Comparison of ENCODE assay signal across 10 mouse cellular contexts in genomic region chr3:45382032-45382755, GRCm38 (mm10). TPM values are rescaled to one million over a fixed set of nuclear protein-coding genes. Genes with fewer than 3 reads are reported as not detected.
DNase-seq lines count a peak whose midpoint lies in the region; ATAC-seq and TF ChIP-seq lines count a peak whose summit lies in the region.
"Had no signal": no experiment of that assay in that cellular context is flagged by ENCODE, and none has a peak within 500 bp of the region (broad histone marks: within the 10 kb centered on the region; RNA-seq: fewer than 3 reads in every experiment).

No protein-coding gene starts in this region.

- H3K9ac ChIP-seq in hindbrain, postnatal 0 days (replicated peaks; ENCODE audit: low read length) = peak overlapping the region; percentile 69
- peak overlapping the region; percentile 83 for H3K9ac ChIP-seq in neural tube, embryonic 13.5 days

- peak overlapping the region; percentile 74 for H3K4me2 ChIP-seq in hindbrain, postnatal 0 days (ENCODE audit: low read depth, low read length)
- H3K4me2 ChIP-seq in neural tube, embryonic 13.5 days = peak overlapping the region; percentile 94

- H3K27me3 ChIP-seq in forebrain, embryonic 10.5 days (ENCODE audit: poor library complexity, severe bottlenecking) = peaks cover 56% of the 10 kb centered on the region
- no peaks in the 10 kb centered on the region for H3K27me3 ChIP-seq in hindbrain, postnatal 0 days (ENCODE audit: insufficient read depth, low read length)
- no peaks in the 10 kb centered on the region for H3K27me3 ChIP-seq in neural tube, embryonic 13.5 days

- peaks cover 63% of the 10 kb centered on the region for H3K4me1 ChIP-seq in forebrain, embryonic 10.5 days
- H3K4me1 ChIP-seq in hindbrain, postnatal 0 days (ENCODE audit: insufficient read depth, low read length) = no peaks in the 10 kb centered on the region
- H3K4me1 ChIP-seq in neural tube, embryonic 13.5 days (replicated peaks) = peaks cover 27% of the 10 kb centered on the region

- DNase-seq in left cerebral cortex, postnatal 4 days = peak; percentile 5
- DNase-seq in left cerebral cortex, postnatal 36 days (ENCODE audit: low spot score in 2 of 2) = no peak
- DNase-seq in forebrain, embryonic 10.5 days (ENCODE audit: extremely low spot score, low spot score) = no peak
- peak; percentile 52 for DNase-seq in hindbrain, postnatal 0 days (ENCODE audit: low spot score)
- no peak for DNase-seq in B cell, adult 2 months
- DNase-seq in gastrocnemius, postnatal 14 days = no peak
- no peak for DNase-seq in T-cell, adult 2 months (ENCODE audit: low spot score)

- no peaks in the 10 kb centered on the region for H3K9me3 ChIP-seq in forebrain, embryonic 10.5 days
- no peaks in the 10 kb centered on the region for H3K9me3 ChIP-seq in hindbrain, postnatal 0 days (ENCODE audit: low read length)
- H3K9me3 ChIP-seq in neural tube, embryonic 13.5 days = no peaks in the 10 kb centered on the region

- H3K4me3 ChIP-seq in forebrain, embryonic 10.5 days = peak overlapping the region; percentile 68
- H3K4me3 ChIP-seq in hindbrain, postnatal 0 days (ENCODE audit: low read length) = peak overlapping the region; percentile 71
- peak overlapping the region; percentile 72 for H3K4me3 ChIP-seq in neural tube, embryonic 13.5 days

- ATAC-seq in hindbrain, postnatal 0 days = no peak
- no peak for ATAC-seq in neural tube, embryonic 13.5 days (ENCODE audit: low read depth)

- H3K36me3 ChIP-seq in forebrain, embryonic 10.5 days (replicated peaks) = no peaks in the 10 kb centered on the region
- H3K36me3 ChIP-seq in hindbrain, postnatal 0 days (ENCODE audit: insufficient read depth, low read length) = no peaks in the 10 kb centered on the region
- no peaks in the 10 kb centered on the region for H3K36me3 ChIP-seq in neural tube, embryonic 13.5 days
- H3K36me3 ChIP-seq: G1E had no signal

- WGBS in forebrain, embryonic 10.5 days = 18% methylated on average over 4 of the region's 4 CpGs
- 20% methylated on average over 4 of the region's 4 CpGs for WGBS in hindbrain, postnatal 0 days
- WGBS in neural tube, embryonic 13.5 days = 13% methylated on average over 4 of the region's 4 CpGs

- no peak for TF ChIP-seq CTCF in hindbrain, postnatal 0 days (IDR thresholded peaks at IDR 0.05; ENCODE audit: low read depth)

- intact Hi-C loops in left cerebral cortex, postnatal 4 days (cut with DNase I) = no loop called here
- intact Hi-C loops in left cerebral cortex, postnatal 36 days (cut with DNase I) = loop anchor here (10.0 kb wide), 1 partner anchor 953 kb away; no protein-coding TSS in a partner anchor
- intact Hi-C loops in gastrocnemius, postnatal 14 days (cut with DNase I; ENCODE audit: low total_unique reads) = no loop called here

- H3K27ac ChIP-seq in forebrain, embryonic 10.5 days = peak overlapping the region; percentile 76
- H3K27ac ChIP-seq in hindbrain, postnatal 0 days = peak overlapping the region; percentile 74
- peak overlapping the region; percentile 64; the same call in 1 of the 2 replicates for H3K27ac ChIP-seq in neural tube, embryonic 13.5 days (replicated peaks)

RNA-seq across cellular contexts. Expression of gene Pcdh10, which starts 4.0 kb away (rescaled TPM):
- 100 to 1,000 TPM; 166 to 188 TPM for total RNA-seq in left cerebral cortex, postnatal 4 days (2021)
- total RNA-seq in left cerebral cortex, postnatal 36 days (2021) = 100 to 1,000 TPM; 208 to 222 TPM
- 2.1 and 2.2 TPM in 2 replicates for polyA plus RNA-seq in forebrain, embryonic 10.5 days (2016; fragmentation: Nextera tagmentation; extraction: Ambion mirVana)
- 134 and 136 TPM in 2 replicates for total RNA-seq in hindbrain, postnatal 0 days (2014; rRNA removed)
- polyA plus RNA-seq in hindbrain, postnatal 0 days (2015; fragmentation: Nextera tagmentation; extraction: Ambion mirVana) = 19.6 and 21.4 TPM in 2 replicates
- polyA plus RNA-seq in neural tube, embryonic 13.5 days (2015; fragmentation: Nextera tagmentation; extraction: Ambion mirVana) = 9.8 and 11.5 TPM in 2 replicates
- total RNA-seq in gastrocnemius, postnatal 14 days (2021) = under 1 TPM; 0.24 to 0.37 TPM
- total RNA-seq: megakaryocyte-erythroid progenitor cell, adult 5-6 weeks had no signal
- polyA plus RNA-seq: G1E had no signal

Comparison
In these comparisons a context has a peak if more than half of its experiments do, and no peak if none do; other contexts are left out.
1. DNase-seq: peak in left cerebral cortex, postnatal 4 days (single experiment) and hindbrain, postnatal 0 days (single experiment); none in left cerebral cortex, postnatal 36 days (0 of 2), forebrain, embryonic 10.5 days (single experiment), B cell, adult 2 months (0 of 2), gastrocnemius, postnatal 14 days (single experiment) and T-cell, adult 2 months (single experiment).
2. RNA of gene Pcdh10, which starts 4.0 kb away (total RNA-seq): 208 to 222 TPM in left cerebral cortex, postnatal 36 days, 166 to 188 TPM in left cerebral cortex, postnatal 4 days and 134 to 136 TPM in hindbrain, postnatal 0 days; 0.24 to 0.37 TPM in gastrocnemius, postnatal 14 days; every median in the first group is over 10 times any median in the second.
3. Peak in every context shown above with its lines, with median percentiles within 50 percentile points of each other: H3K27ac ChIP-seq and H3K4me3 ChIP-seq.